Mouse (Mus musculus) thymus, postnatal 25 days (tissue): ENCODE measurements around the gene Mus81.
"Not testable (repeated sequence)": the region's sequence is repeated elsewhere in the genome, so short reads cannot be mapped to it uniquely, and the experiment has no call there.

Source experiments
- DNase-seq: peaks from one replicate; pipeline ENCODE4 v3.0.0; 2022

The Mus81 gene

DNA sequence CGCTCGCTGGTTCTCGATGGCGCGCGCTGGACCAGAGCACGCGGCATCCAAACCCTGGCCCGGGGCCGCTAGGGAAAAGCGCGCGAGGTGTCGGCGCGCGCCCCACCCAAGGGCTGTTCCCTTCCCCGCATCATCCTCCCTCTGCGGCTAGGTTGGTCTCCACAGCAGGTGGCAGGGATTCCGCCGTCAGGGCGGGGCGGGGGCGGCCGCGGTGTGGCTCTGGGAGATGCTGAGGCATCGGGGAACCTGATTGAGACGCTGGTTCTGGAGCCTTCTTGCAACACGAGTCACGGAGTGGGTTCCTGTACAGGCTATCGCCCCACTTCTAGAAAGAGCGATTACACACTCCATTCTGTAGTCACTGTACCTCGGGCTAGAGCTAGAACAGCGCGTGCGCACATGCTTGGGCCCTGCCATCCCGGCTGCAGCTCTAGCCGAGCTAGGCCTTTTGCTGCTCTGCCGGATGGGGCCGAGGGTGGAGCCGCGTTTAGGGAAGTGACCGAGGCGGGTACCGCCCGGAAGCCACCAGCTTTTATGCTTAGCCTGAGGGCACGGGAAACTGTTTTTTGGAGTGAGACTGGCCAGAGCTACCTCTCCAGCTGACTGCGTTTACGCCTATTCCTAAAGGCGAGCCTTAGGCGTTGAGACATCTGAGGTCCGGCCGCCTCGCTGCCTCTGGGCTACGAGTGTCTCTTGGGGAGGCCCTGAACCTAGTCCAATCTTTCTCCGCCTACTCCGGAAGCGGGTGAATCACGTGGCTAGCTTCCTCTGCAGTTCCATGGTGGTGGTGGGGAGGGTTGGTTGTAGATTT lies 2.9 kb upstream of the Mus81 start:
- peak; percentile 88 for DNase-seq

DNA sequence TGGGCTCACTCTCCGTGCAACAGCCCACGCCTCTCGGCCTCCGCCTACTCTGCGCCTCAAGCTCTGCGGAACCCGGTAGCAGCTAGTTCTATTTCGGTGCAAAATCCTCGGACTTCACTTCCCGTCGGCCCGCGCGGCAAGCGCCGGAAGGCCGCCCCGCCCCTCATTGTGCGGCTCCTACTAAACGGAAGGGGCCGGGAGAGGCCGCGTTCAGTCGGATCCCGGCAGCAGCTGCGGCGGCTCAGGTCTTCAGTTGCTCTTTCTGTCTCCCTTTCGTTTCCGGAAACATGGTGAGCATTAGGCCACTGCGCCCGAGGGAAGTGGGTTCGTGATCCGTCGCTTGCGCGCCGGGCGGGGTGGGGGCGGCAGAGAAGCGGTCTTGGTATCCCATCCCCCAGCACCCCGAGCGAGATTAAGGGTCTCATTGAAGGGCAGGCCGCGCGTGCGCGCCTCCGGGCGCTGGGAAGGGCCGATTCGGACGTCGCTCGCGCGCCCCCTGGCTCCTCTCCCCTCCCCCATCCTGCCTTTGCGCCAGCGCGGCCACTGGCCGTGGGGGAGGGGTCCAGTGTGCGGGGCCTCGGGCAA lies 2.2 kb upstream of the Mus81 start, which contains the start of gene Cfl1:
Gene Cfl1 (plus strand): TSS at position 143 of the 585 bp plus-strand sequence.
- peak; percentile 96 for DNase-seq

GRCm38 (mm10) chr19:5489721-5490120 lies 1.5 kb upstream of the Mus81 start:
- not testable (repeated sequence) for DNase-seq

- DNase-seq: peak; percentile 99
Observed at GRCm38 (mm10) chr19:5488878-5489571, 823 bp upstream of the Mus81 start.

- no peak for DNase-seq
Observed at GRCm38 (mm10) chr19:5486771-5487170, 1.4 kb downstream of the Mus81 start.

GRCm38 (mm10) chr19:5486286-5486685 lies 1.9 kb downstream of the Mus81 start:
- DNase-seq: no peak

DNA sequence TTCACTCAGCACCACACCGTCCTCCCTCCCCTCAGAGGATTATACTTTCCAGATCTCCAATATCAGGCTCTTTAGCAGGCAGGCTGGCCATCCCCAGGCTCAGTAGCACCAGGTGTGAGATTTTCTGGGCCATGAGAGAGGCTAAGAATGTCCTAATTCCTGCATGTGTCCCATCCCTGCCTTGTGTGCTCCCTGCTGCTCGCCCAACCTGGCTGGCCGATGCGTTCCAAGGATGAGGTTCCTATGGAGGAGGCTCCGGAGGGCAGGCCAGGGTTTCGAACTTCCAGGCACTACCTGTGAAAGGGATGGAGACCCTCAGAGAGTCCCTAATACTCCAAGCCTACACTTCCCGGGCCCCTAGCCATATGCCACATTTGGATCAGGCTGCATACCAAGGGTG lies 2.4 kb downstream of the Mus81 start:
- no peak for DNase-seq

- DNase-seq: no peak
Observed at GRCm38 (mm10) chr19:5485371-5485770, 2.8 kb downstream of the Mus81 start.

GRCm38 (mm10) chr19:5484496-5484895 lies 3.7 kb downstream of the Mus81 start:
- no peak for DNase-seq

DNA sequence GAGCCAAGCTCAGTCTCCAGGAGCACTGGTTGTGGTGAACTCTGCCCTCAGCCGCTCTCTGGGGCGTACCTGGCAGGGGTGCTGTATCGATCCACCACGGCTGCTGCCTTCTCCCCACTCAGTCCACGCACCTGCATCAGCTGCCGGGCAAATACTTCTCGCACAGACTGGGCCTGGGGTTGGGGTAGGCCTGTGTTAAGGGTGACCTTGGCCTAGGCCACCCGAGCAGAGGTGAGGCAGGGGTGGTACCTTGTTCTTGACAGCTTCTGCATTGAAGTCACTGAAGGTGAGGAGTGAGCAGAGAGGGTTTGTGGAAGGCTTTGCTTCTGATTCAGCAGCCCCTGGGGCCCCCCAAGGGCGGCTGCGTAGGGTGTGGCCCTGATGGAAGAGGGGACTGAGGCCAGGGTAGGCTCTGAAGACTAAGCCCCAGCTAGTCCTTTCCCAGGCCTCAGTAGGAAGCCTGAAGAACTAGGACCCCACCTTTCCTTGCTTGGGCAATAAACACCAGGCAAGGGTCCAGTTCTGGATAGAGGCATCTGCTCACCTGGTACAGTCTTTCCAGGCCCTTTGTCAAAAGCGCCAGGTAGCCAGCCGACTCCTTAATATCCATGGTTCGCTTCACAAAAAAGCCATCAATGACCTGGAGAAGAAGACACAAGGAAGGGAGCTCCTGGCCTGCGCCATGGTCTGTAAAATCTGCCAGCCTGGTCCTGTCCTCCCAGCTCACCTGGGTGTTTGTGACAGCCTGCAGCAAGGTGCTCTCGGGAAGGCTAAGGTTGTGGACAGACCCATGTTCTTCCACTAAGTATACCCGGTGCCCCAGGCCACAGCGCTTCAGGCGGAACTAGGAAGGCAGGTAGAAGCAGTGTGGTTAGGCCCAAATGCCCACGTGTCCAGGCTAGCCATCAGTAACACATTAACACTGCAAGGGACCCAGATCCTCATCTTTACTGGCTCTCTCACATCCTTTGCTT lies 4.5 kb downstream of the Mus81 start:
- DNase-seq: no peak

DNA sequence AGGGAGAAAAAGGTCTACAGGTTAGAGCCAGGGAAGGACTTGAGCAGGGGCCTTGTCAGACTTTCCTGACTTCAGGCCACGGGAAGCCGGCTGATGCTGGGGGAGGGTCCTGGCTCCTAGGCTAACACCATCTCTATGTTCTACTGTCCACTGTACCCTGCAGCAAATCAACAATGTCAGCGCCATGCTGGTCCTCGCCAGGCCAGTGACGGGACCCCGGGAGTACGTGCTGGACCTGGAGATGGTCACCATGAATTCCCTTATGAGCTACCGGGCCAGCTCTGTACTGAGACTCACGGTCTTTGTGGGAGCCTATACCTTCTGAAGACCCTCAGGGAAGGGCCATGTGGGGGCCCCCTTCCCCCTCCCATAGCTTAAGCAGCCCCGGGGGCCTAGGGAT lies 6.8 kb downstream of the Mus81 start:
- DNase-seq: no peak

DNA sequence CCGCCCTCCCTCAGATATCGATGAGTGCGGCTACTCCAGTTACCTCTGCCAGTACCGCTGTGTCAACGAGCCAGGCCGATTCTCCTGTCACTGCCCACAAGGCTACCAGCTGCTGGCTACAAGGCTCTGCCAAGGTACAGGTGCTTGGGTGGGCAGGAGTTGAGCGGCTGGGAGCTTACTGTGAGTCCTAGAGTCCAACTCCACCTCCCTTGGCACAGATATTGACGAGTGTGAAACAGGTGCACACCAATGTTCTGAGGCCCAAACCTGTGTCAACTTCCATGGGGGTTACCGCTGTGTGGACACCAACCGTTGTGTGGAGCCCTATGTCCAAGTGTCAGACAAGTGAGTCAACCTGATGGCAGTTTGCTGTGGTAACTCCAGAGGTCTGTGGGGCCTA lies 8.2 kb downstream of the Mus81 start:
- DNase-seq: no peak

- no peak for DNase-seq
Observed at GRCm38 (mm10) chr19:5477668-5478300, 10.4 kb downstream of the Mus81 start.

DNA sequence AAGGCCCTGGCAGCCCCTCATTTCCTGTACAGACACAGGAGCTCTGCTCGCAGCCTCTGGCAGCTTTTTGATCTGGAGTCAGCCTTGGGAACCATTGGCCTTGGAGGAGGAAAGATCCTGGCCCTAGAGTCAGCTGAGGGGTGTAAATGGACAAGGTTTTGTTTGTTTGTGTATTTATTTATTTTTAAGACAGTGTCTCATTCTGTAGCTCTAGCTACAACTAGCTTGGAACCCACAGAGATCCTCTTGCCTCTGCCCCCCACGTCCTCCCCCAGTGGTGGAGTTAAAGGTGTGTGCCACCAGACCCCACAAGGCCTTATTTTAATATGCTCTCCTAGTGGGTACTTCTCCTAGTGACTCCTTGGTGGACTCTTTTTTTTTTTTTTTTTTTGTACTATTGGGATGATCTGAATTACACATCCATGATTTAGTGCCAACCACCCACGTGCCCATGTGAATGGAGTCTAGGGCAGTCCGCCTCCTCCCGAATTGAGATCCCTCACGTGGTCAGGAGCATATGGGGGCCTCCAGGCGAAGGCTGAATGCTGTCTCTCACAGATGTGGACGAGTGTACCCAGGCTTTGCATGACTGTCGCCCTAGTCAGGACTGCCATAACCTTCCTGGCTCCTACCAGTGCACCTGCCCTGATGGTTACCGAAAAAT lies 11.1 kb downstream of the Mus81 start:
- no peak for DNase-seq

GRCm38 (mm10) chr19:5475069-5475714 lies 13.0 kb downstream of the Mus81 start:
- DNase-seq: no peak

GRCm38 (mm10) chr19:5474281-5475068 lies 13.7 kb downstream of the Mus81 start:
- DNase-seq: no peak

DNA sequence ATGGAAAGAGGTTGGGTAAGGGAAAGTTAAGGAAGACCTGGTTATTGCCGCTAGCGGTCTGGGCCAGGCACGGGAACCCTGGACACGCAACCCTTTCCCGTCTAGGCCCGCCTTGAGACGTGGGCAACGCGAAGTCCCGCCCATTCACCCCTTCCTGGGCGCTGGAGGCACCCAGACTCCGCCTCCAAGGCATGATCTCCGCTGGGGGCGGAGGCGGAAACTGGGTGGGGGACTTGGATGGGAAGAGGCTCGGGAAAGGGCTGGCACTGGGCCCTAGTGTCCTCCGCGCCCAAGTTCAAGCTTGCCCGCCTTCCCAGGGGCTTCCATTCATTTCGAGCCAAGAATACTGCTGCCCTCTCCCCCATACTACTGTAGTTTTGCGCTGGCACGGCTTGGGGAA lies 14.5 kb downstream of the Mus81 start, which contains the start of gene Efemp2:
Gene Efemp2 (plus strand): TSS at position 235 of the 400 bp plus-strand sequence.
- DNase-seq: peak; percentile 72

DNA sequence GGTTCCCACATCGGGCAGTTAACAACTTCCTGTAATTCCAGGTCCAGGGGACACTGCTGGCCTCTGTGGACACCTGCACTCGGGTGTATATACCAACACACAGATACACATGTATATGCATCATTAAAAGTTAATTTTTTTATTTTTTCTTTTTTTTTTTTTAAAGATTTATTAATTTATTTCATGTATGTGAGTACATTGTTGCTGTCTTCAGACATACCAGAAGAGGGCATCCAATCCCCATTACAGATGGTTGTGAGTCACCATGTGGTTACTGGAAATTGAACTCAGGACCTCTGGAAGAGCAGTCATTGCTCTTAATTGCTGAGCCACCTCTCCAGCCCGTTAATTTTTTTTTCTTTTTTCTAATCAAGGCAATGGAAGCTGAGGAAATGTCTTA lies 15.3 kb downstream of the Mus81 start:
- DNase-seq: no peak

GRCm38 (mm10) chr19:5471846-5472245 lies 16.4 kb downstream of the Mus81 start:
- no peak for DNase-seq

- DNase-seq: peak; percentile 73
Observed at GRCm38 (mm10) chr19:5468374-5468773, 19.8 kb downstream of the Mus81 start, which contains the start of gene Ctsw. TSS of gene Ctsw (minus strand) at chr19:5468507.
